Mouse (Mus musculus) kidney, adult 8-10 months (tissue): ENCODE results near the gene Syt6.
A peak's percentile ranks its signal among the peaks of the same experiment; 100 is the strongest.

Experiments
- DNase-seq, 2 experiments: peaks; one replicate each; pipeline ENCODE4 v3.0.0; 2022

Gene Syt6

DNA sequence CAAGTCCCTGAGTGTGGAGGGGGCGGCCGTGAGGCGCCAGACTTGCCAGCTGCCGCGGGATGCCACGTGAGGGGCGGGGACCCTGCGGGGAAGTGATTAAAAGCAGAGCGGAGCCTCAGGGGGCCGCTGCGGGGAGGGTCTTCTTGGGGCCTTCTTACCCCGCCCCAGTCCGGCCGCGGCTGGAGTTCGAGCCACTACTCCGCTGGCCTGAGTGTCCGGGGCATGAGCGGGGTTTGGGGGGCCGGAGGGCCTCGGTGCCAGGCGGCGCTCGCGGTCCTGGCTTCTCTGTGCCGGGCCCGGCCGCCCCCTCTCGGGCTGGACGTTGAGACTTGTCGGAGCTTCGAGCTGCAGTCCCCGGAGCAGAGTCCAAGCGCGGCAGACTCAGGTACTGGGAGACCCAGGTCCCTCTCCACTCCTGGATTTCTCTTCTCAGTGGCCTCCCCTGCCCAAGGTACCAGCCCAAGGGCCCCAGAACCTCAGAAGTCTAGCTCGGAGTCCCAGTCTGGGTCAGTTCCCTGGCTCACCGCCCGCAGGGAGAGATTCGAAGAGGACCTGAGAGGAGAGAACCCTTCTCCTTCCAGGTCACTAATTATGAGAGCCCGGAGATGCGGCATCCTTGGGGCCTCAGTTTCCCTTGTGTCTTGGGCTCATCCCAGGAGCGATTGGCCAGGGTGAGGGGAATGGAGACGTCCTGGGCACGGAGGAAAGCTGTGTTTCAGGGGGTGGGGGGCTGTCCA is at the start of gene Syt6:
Gene Syt6, plus strand, starts transcription at position 76 of the 737 bp plus-strand sequence.
- no peak for DNase-seq

DNA sequence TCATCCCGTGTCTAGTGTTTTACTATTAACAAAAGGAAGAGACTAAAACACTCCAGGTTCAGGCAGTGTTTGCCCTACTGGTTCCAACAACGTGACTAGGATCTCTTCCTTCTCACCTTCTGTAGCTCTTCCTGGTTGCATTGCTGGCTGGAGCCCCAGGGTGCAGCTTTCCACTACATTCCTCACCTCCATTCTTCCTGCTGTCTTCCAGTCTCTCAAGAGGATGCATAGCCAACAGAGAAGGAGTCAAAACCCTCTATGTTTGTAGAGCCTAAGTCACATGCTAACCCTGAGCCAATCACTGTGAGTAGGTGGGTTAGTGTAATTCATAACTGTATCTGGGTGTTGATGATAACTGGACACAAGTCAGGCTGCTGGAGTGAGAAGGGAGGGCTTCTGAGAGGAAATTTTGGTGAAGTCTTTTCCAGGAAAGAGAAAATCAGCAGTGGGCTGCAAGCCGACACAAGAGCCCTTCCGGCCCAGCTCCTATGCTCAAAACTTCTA is 48.8 kb upstream of the Syt6 start:
- DNase-seq = no peak

- no peak for DNase-seq
Measured at GRCm38 (mm10) chr3:103526864-103527263, 48.2 kb upstream of the Syt6 start.

DNA sequence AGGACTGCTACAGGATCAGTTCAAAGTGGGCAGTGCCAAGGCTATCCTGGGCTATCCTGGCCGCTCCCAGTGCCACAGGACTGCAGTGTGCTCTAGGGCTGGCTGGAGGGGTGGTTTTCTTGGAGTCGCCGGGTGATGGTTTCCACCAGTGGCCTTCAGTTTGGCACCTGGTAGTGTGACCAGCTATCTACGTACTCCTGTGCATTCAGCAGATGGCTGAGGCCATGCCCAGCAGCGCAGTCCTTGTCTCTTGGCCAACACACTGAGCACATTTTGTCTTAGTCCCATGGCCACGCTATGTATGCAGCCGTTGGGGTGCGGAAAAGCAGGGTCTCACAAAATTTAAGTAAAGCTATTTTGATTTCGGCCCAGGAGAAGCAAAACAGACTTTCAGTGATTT is 41.0 kb upstream of the Syt6 start:
- DNase-seq = no peak

- DNase-seq = no peak
Measured at GRCm38 (mm10) chr3:103535207-103535606, 39.8 kb upstream of the Syt6 start.

DNA sequence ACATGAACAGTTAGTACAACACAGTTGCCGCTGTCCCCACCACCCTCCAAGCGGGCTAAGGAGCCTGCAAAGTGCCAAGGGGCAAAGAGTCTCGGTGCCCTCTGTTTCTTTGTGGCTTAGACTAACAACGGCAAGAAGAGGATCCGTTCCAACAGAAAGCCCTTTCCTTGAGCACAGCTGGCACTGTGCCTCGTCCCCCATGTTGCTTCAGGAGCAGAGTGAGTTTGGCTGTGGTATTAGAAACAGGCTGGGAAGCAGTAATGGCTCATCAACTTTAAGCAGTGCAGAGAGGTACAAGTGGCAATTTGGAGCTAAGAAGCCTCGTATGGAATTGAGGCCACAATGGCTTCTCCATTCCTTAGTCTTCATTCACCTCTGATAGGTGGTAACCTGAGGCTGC is 35.9 kb upstream of the Syt6 start:
- DNase-seq = no peak

DNA sequence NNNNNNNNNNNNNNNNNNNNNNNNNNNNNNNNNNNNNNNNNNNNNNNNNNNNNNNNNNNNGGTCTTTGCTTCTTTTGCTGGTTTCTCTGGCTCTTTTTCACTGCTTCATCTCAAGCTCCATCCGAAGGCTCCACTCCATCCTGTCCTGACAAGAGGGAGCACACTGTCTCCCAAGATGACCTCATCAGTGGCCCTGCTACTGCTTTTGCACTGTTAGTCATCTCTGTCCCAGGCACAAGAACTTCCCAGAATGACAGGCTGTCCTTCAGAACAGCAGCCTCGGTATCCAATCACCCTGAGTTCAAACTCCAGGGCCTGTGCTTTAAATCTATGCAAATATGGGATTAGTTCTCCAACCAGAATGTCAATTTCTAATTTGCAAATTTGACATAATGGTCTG is 28.9 kb upstream of the Syt6 start:
- no peak for DNase-seq

GRCm38 (mm10) chr3:103546626-103547025 is 28.4 kb upstream of the Syt6 start:
- DNase-seq = no peak

DNA sequence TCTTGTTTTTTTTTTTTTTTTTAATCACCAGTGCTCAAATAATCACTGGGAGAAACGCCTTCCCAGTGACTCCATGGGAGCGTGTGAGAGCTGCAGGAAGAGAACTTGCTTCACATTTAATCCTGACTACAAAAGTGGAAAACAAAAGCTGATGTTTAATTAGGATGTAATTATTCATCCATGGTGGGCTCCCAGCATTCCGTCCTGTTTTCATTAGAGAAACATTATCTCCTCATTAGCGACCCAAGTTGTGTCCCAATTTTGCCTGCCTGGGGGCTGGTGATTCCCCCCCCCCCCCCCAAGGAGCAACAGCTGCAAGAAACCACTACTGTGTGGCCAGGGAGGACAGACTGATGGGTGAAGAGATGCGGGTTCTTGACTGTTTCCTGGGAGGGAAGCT is 24.8 kb upstream of the Syt6 start:
- DNase-seq = no peak

DNA sequence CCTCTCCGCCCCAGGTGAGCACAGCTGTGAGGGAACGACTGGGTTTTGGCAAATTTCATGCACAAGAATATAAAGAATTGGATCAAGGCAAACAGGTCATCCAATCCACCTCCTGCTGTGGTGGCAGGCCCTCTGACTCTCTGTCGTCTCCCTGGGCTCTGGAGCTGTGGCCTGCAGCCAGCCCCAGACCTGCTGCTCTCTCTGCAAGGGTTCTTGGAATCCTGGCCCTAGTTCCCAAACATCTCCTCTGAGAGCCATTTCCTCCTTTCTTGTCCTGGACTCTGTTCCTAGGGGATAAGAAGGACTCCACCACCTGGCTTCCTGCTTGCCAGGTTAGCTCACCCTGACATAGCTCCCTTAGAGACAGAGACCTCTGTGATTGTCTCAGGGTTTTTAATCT is 7.8 kb upstream of the Syt6 start:
- no peak for DNase-seq

DNA sequence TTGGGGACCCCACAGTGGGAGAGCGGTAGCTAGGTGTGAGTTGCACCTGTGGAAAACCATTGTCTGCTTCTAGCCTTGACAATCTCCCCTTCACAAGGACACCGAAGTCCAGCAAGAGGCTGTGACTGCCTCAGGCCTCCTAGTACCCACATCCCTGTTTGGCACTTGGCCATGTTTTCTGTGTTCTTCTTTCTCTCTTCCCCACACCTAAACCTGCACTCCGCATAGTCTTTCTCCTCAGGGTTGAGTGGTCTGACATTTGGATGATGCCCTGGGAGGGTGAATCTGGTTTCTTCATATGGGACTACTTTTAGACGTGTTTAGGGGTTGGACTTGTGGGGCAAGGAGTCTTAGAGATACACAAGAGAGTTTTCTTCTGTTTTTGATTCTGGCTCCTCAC is 2.5 kb upstream of the Syt6 start:
- DNase-seq = no peak

- DNase-seq = no peak
Measured at GRCm38 (mm10) chr3:103573106-103573790, 1.8 kb upstream of the Syt6 start.

DNA sequence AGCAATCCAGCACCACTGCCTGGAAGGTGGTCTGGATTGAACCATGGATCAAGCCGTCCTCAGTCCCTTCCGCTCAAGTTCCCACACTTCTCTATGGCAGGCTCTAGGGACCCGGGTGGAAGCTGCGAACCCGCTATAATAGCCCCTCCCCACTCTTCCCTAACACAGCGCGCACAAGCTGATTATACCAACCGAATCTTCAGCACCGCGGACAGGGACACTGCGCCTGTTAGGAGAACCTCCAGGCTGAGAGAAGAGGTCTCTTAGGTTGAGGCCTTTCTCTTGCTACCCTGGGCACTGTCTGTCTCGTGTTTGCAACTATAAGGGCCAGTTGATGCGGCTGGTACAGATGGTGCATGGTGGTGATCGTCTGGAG is 1.3 kb upstream of the Syt6 start:
- DNase-seq = peak; percentile 6 to 45

- no peak for DNase-seq
Measured at GRCm38 (mm10) chr3:103574566-103575155, 370 bp upstream of the Syt6 start.

DNA sequence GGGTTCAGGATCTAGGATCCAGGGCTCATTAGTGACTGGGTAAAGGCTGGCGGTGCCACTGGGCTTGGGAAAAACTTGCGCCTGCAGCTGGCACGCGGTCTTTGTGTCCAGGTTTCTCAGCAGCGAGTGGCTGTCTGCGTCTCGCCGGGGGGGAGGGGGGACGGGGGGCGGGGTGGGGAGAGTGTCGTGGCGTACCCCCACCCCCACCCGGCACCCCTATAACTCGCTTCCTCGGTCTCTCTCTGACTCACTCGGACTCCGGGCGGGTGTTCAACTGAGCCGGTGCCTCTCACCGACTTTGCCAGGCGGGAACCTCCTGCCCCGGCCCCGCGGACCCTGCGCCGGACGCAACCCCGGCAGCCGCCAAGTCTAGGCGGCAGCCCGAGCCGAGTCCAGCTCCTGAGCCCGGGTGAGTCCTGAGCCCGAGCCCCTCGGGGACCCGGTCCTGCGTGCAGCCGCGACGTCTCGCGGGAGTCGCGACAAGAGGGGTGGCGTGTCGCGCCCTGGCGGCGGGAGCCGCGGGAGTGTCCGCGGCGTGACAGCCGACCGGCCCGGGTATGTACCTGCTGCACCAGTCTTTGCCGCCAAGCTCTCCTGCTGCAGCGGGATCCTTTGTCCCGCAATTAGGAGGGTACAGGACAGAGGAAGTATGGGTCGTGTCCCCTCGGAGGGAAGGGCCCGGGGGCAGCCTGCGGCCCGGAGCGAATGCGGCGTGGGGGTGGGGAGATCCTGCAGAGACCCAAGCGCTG is 1.0 kb downstream of the Syt6 start:
- DNase-seq = no peak

DNA sequence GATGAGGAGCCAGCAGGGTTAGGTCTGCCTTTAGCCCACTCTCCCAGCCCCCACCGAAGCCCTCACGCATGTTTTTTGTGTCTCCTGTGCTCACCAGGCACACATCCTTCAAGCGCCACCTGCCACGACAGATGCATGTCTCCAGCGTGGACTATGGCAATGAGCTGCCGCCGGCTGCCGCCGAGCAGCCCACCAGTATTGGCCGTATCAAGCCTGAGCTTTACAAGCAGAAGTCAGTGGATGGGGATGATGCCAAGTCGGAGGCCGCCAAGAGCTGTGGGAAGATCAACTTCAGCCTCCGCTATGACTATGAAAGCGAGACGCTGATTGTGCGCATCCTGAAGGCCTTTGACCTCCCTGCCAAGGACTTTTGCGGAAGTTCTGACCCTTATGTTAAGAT is 12.1 kb downstream of the Syt6 start:
- DNase-seq = no peak

GRCm38 (mm10) chr3:103587672-103588071 is 12.6 kb downstream of the Syt6 start:
- no peak for DNase-seq

DNA sequence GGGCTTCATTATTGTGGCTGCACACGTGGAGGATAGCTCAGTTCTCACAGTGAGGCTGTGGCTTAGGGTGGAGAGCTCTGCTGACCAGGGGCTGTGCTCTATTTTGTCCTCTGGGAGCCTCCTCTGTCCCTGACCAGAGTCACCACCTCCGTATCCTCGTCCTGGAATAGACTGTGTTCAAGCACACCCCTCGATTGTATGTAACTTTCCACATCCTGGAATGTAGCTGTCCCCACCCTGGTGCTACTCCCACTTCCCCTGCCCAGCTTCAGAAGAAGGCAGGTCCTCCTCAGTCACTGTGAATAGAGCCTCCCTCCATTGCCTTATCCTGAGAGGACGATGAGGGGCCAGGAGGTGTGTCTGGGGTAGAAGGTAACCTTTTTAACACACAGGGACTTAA is 14.6 kb downstream of the Syt6 start:
- DNase-seq = no peak

DNA sequence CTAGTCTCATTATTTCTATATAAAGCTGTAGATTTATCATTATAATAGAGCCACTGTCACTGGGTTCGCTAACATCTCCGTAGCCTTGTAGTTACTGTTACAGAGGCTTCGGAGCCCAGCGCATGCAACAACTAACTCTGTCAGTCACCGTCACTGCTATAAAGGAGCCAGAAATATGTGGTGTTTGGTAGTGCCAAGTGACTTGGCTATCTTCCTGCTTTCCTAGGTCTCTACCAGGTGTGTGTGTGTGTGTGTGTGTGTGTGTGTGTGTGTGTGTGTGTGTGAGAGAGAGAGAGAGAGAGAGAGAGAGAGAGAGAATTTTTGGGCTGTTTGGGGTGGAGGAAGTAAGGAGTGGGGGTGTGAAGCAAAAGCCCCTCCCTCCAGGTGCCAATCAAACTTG is 17.6 kb downstream of the Syt6 start:
- DNase-seq = no peak

- no peak for DNase-seq
Measured at GRCm38 (mm10) chr3:103593631-103594030, 18.6 kb downstream of the Syt6 start.

DNA sequence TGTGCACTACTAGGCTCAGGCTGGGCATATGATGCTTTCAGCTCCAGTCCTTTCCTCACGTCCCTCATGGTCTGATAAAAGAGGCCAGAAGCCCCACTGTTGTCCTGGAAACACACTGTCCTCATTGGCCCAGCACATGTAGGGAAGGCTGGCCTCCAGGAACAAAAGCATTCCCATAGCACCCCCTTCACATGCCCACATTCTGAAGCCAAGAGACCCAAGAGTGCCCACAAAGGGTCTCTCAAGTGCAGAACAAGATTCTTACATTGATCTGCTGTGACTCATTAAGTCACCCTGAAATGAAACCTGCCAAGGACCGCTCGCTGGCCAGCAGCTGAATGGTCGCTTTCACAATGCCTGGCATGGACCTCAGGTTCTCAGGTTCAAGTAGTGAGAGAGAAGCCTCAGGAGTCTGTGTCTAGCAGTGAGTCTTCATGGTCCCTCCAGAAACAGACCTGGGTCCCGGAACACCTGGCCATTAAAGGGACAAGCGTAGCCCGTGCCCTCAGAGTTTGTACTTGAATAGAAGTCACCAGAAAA is 20.3 kb downstream of the Syt6 start:
- no peak for DNase-seq

DNA sequence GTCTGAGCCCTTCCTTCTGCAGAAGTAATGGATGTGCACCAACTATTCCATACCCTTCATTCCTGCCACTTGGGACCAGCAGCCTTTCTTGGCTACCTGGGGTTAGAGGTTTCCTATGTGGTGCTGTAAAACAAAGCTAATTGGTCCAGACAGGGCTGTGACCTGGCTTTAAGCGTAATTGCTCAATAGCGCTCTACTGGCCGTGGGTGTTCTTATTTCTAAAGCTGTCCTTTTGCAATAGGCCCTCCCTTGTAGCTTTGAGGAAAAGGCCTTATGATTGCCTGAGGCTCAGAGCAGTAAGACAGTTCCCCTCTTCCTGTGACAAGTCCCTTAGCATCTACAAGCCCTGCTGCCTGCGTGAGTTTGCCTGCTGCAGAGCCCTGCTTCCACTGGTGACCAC is 22.6 kb downstream of the Syt6 start:
- DNase-seq = no peak

GRCm38 (mm10) chr3:103601011-103601410 is 26.0 kb downstream of the Syt6 start:
- no peak for DNase-seq
